Mouse (Mus musculus) gastrocnemius, postnatal 10 days (tissue): ENCODE measurements at regions not wholly inside any gene's neighbourhood (a gene's known extent, or its start where the extent isn't known, plus 50 kb on each side); places are given as distances from the start of the nearest gene placed in this dataset.

Experiments used
- DNase-seq: peaks from one replicate; pipeline ENCODE4 v3.0.0; 2021; ENCODE audit warnings: mixed read lengths

GRCm38 (mm10) chr7:73144846-73145245, 230.5 kb upstream of the Rgma start:
- DNase-seq, result no peak

GRCm38 (mm10) chr7:73147251-73147650, 228.1 kb upstream of the Rgma start:
- DNase-seq, result no peak

- no peak for DNase-seq
Measured at GRCm38 (mm10) chr7:73150436-73150835, 224.9 kb upstream of the Rgma start.

GRCm38 (mm10) chr7:73151586-73152467, 223.5 kb upstream of the Rgma start:
- DNase-seq, result no peak

GRCm38 (mm10) chr7:73153668-73154067, 221.6 kb upstream of the Rgma start:
- no peak for DNase-seq

- no peak for DNase-seq
Measured at GRCm38 (mm10) chr7:73158833-73159232, 216.5 kb upstream of the Rgma start.

GRCm38 (mm10) chr7:73160968-73161367, 214.3 kb upstream of the Rgma start:
- DNase-seq, result no peak

- no peak for DNase-seq
Measured at GRCm38 (mm10) chr7:73163687-73164086, 211.6 kb upstream of the Rgma start.

- DNase-seq, result no peak
Measured at GRCm38 (mm10) chr7:73165521-73165920, 209.8 kb upstream of the Rgma start.

- DNase-seq, result no peak
Measured at GRCm38 (mm10) chr7:73169416-73169815, 205.9 kb upstream of the Rgma start.

- no peak for DNase-seq
Measured at GRCm38 (mm10) chr7:73172615-73173014, 202.7 kb upstream of the Rgma start.

GRCm38 (mm10) chr7:73183761-73184160, 191.5 kb upstream of the Rgma start:
- peak; percentile 31 for DNase-seq

- no peak for DNase-seq
Measured at GRCm38 (mm10) chr7:73184208-73185070, 190.9 kb upstream of the Rgma start.

- no peak for DNase-seq
Measured at GRCm38 (mm10) chr7:73185071-73185531, 190.2 kb upstream of the Rgma start.

GRCm38 (mm10) chr7:73185591-73185990, 189.7 kb upstream of the Rgma start:
- no peak for DNase-seq

GRCm38 (mm10) chr7:73186501-73186900, 188.8 kb upstream of the Rgma start:
- DNase-seq, result no peak

- no peak for DNase-seq
Measured at GRCm38 (mm10) chr7:73191388-73192278, 183.7 kb upstream of the Rgma start.

GRCm38 (mm10) chr7:73192839-73193238, 182.5 kb upstream of the Rgma start:
- DNase-seq, result no peak

- no peak for DNase-seq
Measured at GRCm38 (mm10) chr7:73195306-73195705, 180.0 kb upstream of the Rgma start.

GRCm38 (mm10) chr7:73196851-73197531, 178.3 kb upstream of the Rgma start:
- peak; percentile 34 for DNase-seq

GRCm38 (mm10) chr7:73198069-73198468, 177.2 kb upstream of the Rgma start:
- DNase-seq, result no peak
